In genomic region chr17:32895421-32895820, GRCm38 (mm10) we compare ENCODE assay signal across 24 mouse cellular contexts. TPM values are rescaled to one million over a fixed set of nuclear protein-coding genes. Genes with fewer than 3 reads are reported as not detected.
DNase-seq lines count a peak whose midpoint lies in the region; ATAC-seq and TF ChIP-seq lines count a peak whose summit lies in the region.
"Had no signal": no experiment of that assay in that cellular context is flagged by ENCODE, and none has a peak within 500 bp of the region (broad histone marks: within the 10 kb centered on the region; RNA-seq: fewer than 3 reads in every experiment).

No protein-coding gene starts in this region.

- H3K4me3 ChIP-seq in spleen, adult 2 months (ENCODE audit: extremely low read depth, insufficient read depth, insufficient read length): no peak overlapping the region
- peak overlapping the region in 2 of 3 experiments; percentile 39 to 46 for H3K4me3 ChIP-seq in CH12.LX (replicated peaks in 1 of 3; ENCODE audit: low read depth in 2 of 3, low read length in 2 of 3, poor library complexity in 1 of 3)
- no peak overlapping the region for H3K4me3 ChIP-seq in liver, postnatal 0 days (ENCODE audit: low read depth, low read length)
- H3K4me3 ChIP-seq: embryonic facial prominence, embryonic 10.5 days; forebrain, embryonic 13.5 days; heart, embryonic 15.5 days; hindbrain, embryonic 13.5 days; intestine, embryonic 15.5 days had no signal

- in situ Hi-C loops in CH12.LX (cut with MboI; ENCODE audit: low pct_ligation_motif_present, low pct_unique_long_range_greater_than_20kb, low sequenced_read_pairs): no loop called here

- peaks cover 4% of the 10 kb centered on the region; the same call in 1 of the 2 replicates for H3K4me1 ChIP-seq in spleen, adult 2 months (ENCODE audit: control insufficient read depth, insufficient read depth, insufficient read length)
- peaks cover 2 to 38% of the 10 kb centered on the region in 2 experiments for H3K4me1 ChIP-seq in CH12.LX (ENCODE audit: control insufficient read depth in 1 of 2, insufficient read depth in 2 of 2)
- H3K4me1 ChIP-seq in liver, postnatal 0 days (ENCODE audit: insufficient read depth): peaks cover 4% of the 10 kb centered on the region; the same call in 1 of the 2 replicates

- TF ChIP-seq POLR2A in spleen, adult 2 months (IDR thresholded peaks at IDR 0.05; ENCODE audit: low read depth, low read length): no peak
- no peak for TF ChIP-seq POLR2A in CH12.LX (IDR thresholded peaks at IDR 0.05; ENCODE audit: low read depth, low read length)

- TF ChIP-seq EP300 in CH12.LX (IDR thresholded peaks at IDR 0.05; ENCODE audit: low read length): no peak
- TF ChIP-seq EP300 in liver, postnatal 0 days (IDR thresholded peaks at IDR 0.05; ENCODE audit: low read depth): no peak

- no peaks in the 10 kb centered on the region for H3K36me3 ChIP-seq in spleen, adult 2 months (ENCODE audit: control insufficient read depth, insufficient read depth, low read length)
- H3K36me3 ChIP-seq in CH12.LX (replicated peaks in 1 of 2; ENCODE audit: control insufficient read depth in 1 of 2, insufficient read depth in 1 of 2, low read length in 1 of 2): no peaks in the 10 kb centered on the region
- H3K36me3 ChIP-seq in liver, postnatal 0 days (replicated peaks; ENCODE audit: insufficient read depth, low read length): no peaks in the 10 kb centered on the region
- H3K36me3 ChIP-seq: embryonic facial prominence, embryonic 10.5 days; heart, embryonic 15.5 days; hindbrain, embryonic 13.5 days; intestine, embryonic 15.5 days had no signal

- H3K27me3 ChIP-seq in spleen, adult 2 months (ENCODE audit: control insufficient read depth, insufficient read depth, low read length): no peaks in the 10 kb centered on the region
- no peaks in the 10 kb centered on the region for H3K27me3 ChIP-seq in CH12.LX (replicated peaks)
- no peaks in the 10 kb centered on the region for H3K27me3 ChIP-seq in liver, postnatal 0 days (ENCODE audit: insufficient read depth, low read length)
- H3K27me3 ChIP-seq: forebrain, embryonic 13.5 days; heart, embryonic 15.5 days; hindbrain, embryonic 13.5 days; intestine, embryonic 15.5 days had no signal

- TF ChIP-seq CTCF in spleen, adult 2 months (IDR thresholded peaks at IDR 0.05; ENCODE audit: extremely low read depth, insufficient read depth, insufficient read length, insufficient replicate concordance): no peak
- no peak for TF ChIP-seq CTCF in CH12.LX (conservative IDR thresholded peaks at IDR 0.05 in 1 of 2, IDR thresholded peaks at IDR 0.05 in 1 of 2; ENCODE audit: low read depth in 2 of 2, low read length in 2 of 2)
- no peak for TF ChIP-seq CTCF in liver, postnatal 0 days (IDR thresholded peaks at IDR 0.05; ENCODE audit: low read depth)

- H3K27ac ChIP-seq in spleen, adult 2 months (ENCODE audit: insufficient read depth, low read length): no peak overlapping the region; the same call in 1 of the 2 replicates
- no peak overlapping the region for H3K27ac ChIP-seq in CH12.LX (ENCODE audit: insufficient read depth, low read depth)
- no peak overlapping the region for H3K27ac ChIP-seq in liver, postnatal 0 days (ENCODE audit: low read depth)
- H3K27ac ChIP-seq: embryonic facial prominence, embryonic 10.5 days; forebrain, embryonic 13.5 days; heart, embryonic 15.5 days; hindbrain, embryonic 13.5 days; hindbrain, postnatal 0 days; intestine, embryonic 15.5 days had no signal

- ATAC-seq in liver, postnatal 0 days: no peak
- ATAC-seq: forebrain, embryonic 13.5 days; hindbrain, postnatal 0 days; intestine, embryonic 15.5 days had no signal

- H3K4me2 ChIP-seq in CH12.LX (ENCODE audit: insufficient read depth, low read depth, poor library complexity, severe bottlenecking): no peak overlapping the region; the same call in 1 of the 2 replicates
- H3K4me2 ChIP-seq in liver, postnatal 0 days (ENCODE audit: low read depth, low read length): no peak overlapping the region
- H3K4me2 ChIP-seq: forebrain, embryonic 13.5 days; heart, embryonic 11.5 days; heart, embryonic 15.5 days; hindbrain, embryonic 13.5 days; intestine, embryonic 15.5 days had no signal

- 74% methylated on average over 4 of the region's 4 CpGs for WGBS in spleen, adult 2 months
- WGBS in liver, postnatal 0 days (ENCODE audit: insufficient replicate concordance): 80% methylated on average over 4 of the region's 4 CpGs

- H3K9me3 ChIP-seq in CH12.LX (replicated peaks; ENCODE audit: low read length): no peaks in the 10 kb centered on the region
- no peaks in the 10 kb centered on the region for H3K9me3 ChIP-seq in liver, postnatal 0 days (ENCODE audit: low read length)
- H3K9me3 ChIP-seq: embryonic facial prominence, embryonic 10.5 days; forebrain, embryonic 13.5 days; heart, embryonic 15.5 days; hindbrain, embryonic 13.5 days; intestine, embryonic 15.5 days had no signal

- no peak for TF ChIP-seq RAD21 in CH12.LX (IDR thresholded peaks at IDR 0.05; ENCODE audit: low read depth, low read length)

- no peaks in the 10 kb centered on the region; the same call in 1 of the 2 replicates for H3K79me2 ChIP-seq in CH12.LX (replicated peaks; ENCODE audit: control insufficient read depth, extremely low read depth, insufficient read depth, poor library complexity, severe bottlenecking)

- DNase-seq in spleen, adult 2 months (ENCODE audit: low read depth in 1 of 2, low spot score in 2 of 2): peak; percentile 19 to 42
- DNase-seq in spleen, postnatal 4 days (ENCODE audit: low spot score in 2 of 2): no peak
- peak; percentile 69 for DNase-seq in CH12.LX (ENCODE audit: extremely low read depth)
- DNase-seq in ZHBTc4 (ENCODE audit: low read depth, low spot score): peak; percentile 24
- no peak for DNase-seq in embryo, embryonic 9.5 days (ENCODE audit: extremely low spot score)
- no peak for DNase-seq in liver, postnatal 0 days
- DNase-seq: adrenal gland, adult 2 months; adrenal gland, postnatal 25 days; cerebellum, adult 18-20 months; cerebellum, adult 9-11 months; cerebellum, postnatal 36 days; gastrocnemius, postnatal 36 days; heart, adult 18-20 months; heart, postnatal 14 days had no signal

- dilution Hi-C loops in CH12.LX (cut with MboI; ENCODE audit: extremely low pct_ligation_motif_present, extremely low pct_unique_long_range_greater_than_20kb, low sequenced_read_pairs): no loop called here

- peak overlapping the region; percentile 29; the same call in 1 of the 2 replicates for H3K9ac ChIP-seq in CH12.LX (ENCODE audit: insufficient read depth, low read depth)
- H3K9ac ChIP-seq in liver, postnatal 0 days (replicated peaks): no peak overlapping the region
- H3K9ac ChIP-seq: forebrain, embryonic 13.5 days; heart, embryonic 15.5 days; hindbrain, embryonic 13.5 days; intestine, embryonic 15.5 days had no signal

TF ChIP-seq in CH12.LX, 34 proteins besides CTCF, POLR2A, EP300 and RAD21 (continues in another document):
- TF ChIP-seq SIN3A (IDR thresholded peaks at IDR 0.05; ENCODE audit: low read length) (no peak), CHD1 (IDR thresholded peaks at IDR 0.05; ENCODE audit: low read depth, low read length) (no peak), MAX (IDR thresholded peaks at IDR 0.05; ENCODE audit: low read length) (no peak), TBP (conservative IDR thresholded peaks at IDR 0.05; ENCODE audit: low read depth, low read length) (no peak), MYC (IDR thresholded peaks at IDR 0.05; ENCODE audit: low read depth, low read length) (no peak), IRF4 (IDR thresholded peaks at IDR 0.05; ENCODE audit: low read depth, low read length) (no peak), ELF1 (IDR thresholded peaks at IDR 0.05; ENCODE audit: low read depth, low read length) (no peak), UBTF (IDR thresholded peaks at IDR 0.05; ENCODE audit: low read depth, low read length) (no peak), HCFC1 (IDR thresholded peaks at IDR 0.05; ENCODE audit: low read depth, low read length) (no peak), ZC3H11A (IDR thresholded peaks at IDR 0.05; ENCODE audit: low read depth, low read length) (no peak), BHLHE40 (IDR thresholded peaks at IDR 0.05; ENCODE audit: low read depth, low read length) (peak; percentile 69), MXI1 (IDR thresholded peaks at IDR 0.05; ENCODE audit: low read depth, low read length) (no peak), MEF2A (IDR thresholded peaks at IDR 0.05; ENCODE audit: borderline replicate concordance, low read depth, low read length) (peak; percentile 64; the same call in 1 of the 2 replicates), USF1 (IDR thresholded peaks at IDR 0.05; ENCODE audit: low read depth, low read length) (peak; percentile 37), ZNF384 (IDR thresholded peaks at IDR 0.05; ENCODE audit: low read depth, low read length) (peak; percentile 26; the same call in 1 of the 2 replicates), MAZ (IDR thresholded peaks at IDR 0.05; ENCODE audit: low read depth, low read length) (no peak), PAX5 (IDR thresholded peaks at IDR 0.05; ENCODE audit: low read length) (no peak), KAT2A (IDR thresholded peaks at IDR 0.05; ENCODE audit: insufficient replicate concordance, low read length) (no peak), USF2 (conservative IDR thresholded peaks at IDR 0.05; ENCODE audit: low read depth, low read length) (no peak), NELFE (IDR thresholded peaks at IDR 0.05; ENCODE audit: low read depth, low read length) (no peak), ZMIZ1 (IDR thresholded peaks at IDR 0.05; ENCODE audit: low read depth, low read length) (no peak), RCOR1 (conservative IDR thresholded peaks at IDR 0.05; ENCODE audit: low read depth, low read length) (no peak), GABPA (IDR thresholded peaks at IDR 0.05; ENCODE audit: insufficient replicate concordance, low read depth, low read length) (no peak)

RNA-seq across cellular contexts. Expression of gene Zfp870, which starts 4.0 kb away (rescaled TPM):
- 0.53 and 0.62 TPM in 2 replicates for polyA plus RNA-seq in spleen, adult 2 months (2012; rRNA removed)
- 3.4 and 3.5 TPM in 2 replicates for total RNA-seq in CH12.LX (2012; rRNA removed)
- total RNA-seq in CH12.LX (2014; rRNA removed): 5.8 and 6.4 TPM in 2 replicates
- polyA plus RNA-seq in CH12.LX (2012; ENCODE audit: insufficient read length, low read depth): 8.6 and 10.4 TPM in 2 replicates
- 1.4 and 1.7 TPM in 2 replicates for polyA plus RNA-seq in liver, postnatal 0 days (2015; fragmentation: Nextera tagmentation; extraction: Ambion mirVana)
- total RNA-seq: MEL had no signal

RNA-seq across cellular contexts. Expression of gene Cyp4f14, which starts 21.7 kb away (rescaled TPM):
- 0.26 and 0.32 TPM in 2 replicates for polyA plus RNA-seq in spleen, adult 2 months (2012; rRNA removed)
- total RNA-seq in CH12.LX (2012; rRNA removed) (not detected in 2 replicates), CH12.LX (2014; rRNA removed) (not detected in 2 replicates)
- polyA plus RNA-seq in CH12.LX (2012; ENCODE audit: insufficient read length, low read depth): not detected in 2 replicates
- 0.20 and 0.22 TPM in 2 replicates for polyA plus RNA-seq in liver, postnatal 0 days (2015; fragmentation: Nextera tagmentation; extraction: Ambion mirVana)
- total RNA-seq: heart, postnatal 14 days; hematopoietic stem cell, adult 5-6 weeks; MEL had no signal
- polyA plus RNA-seq: embryonic facial prominence, embryonic 10.5 days; embryonic facial prominence, embryonic 14.5 days; forebrain, embryonic 13.5 days; heart, embryonic 11.5 days; heart, embryonic 15.5 days; hindbrain, embryonic 13.5 days had no signal

RNA-seq across cellular contexts. Expression of gene Cyp4f13, which starts 51.8 kb away (rescaled TPM):
- 35.7 and 42.7 TPM in 2 replicates for polyA plus RNA-seq in spleen, adult 2 months (2012; rRNA removed)
- total RNA-seq in CH12.LX (2012; rRNA removed) (13.1 and 18.6 TPM in 2 replicates), CH12.LX (2014; rRNA removed) (9.7 and 11.9 TPM in 2 replicates)
- polyA plus RNA-seq in CH12.LX (2012; ENCODE audit: insufficient read length, low read depth): 12.2 and 18.5 TPM in 2 replicates
- 27.1 and 32.3 TPM in 2 replicates for polyA plus RNA-seq in liver, postnatal 0 days (2015; fragmentation: Nextera tagmentation; extraction: Ambion mirVana)

Comparison
In these comparisons a context has a peak if more than half of its experiments do, and no peak if none do; other contexts are left out.
1. DNase-seq: peak in spleen, adult 2 months (2 of 2), CH12.LX (single experiment) and ZHBTc4 (single experiment); none in spleen, postnatal 4 days (0 of 2), embryo, embryonic 9.5 days (single experiment) and liver, postnatal 0 days (single experiment).
2. H3K4me3 ChIP-seq: peak in CH12.LX (2 of 3); none in spleen, adult 2 months (single experiment) and liver, postnatal 0 days (single experiment).